Mouse (Mus musculus) stomach, embryonic 16.5 days (tissue): Measurements from ENCODE around the gene Card11. TPM values are rescaled to one million over a fixed set of nuclear protein-coding genes. Genes with fewer than 3 reads are reported as not detected.
A peak's percentile ranks its signal among the peaks of the same experiment; 100 is the strongest.

Experiments
- ATAC-seq: fragments of 200-750 bp; cut with Nextera tagmentation; 2 replicates; pipeline ENCODE4 v1.8.0; 2017; ENCODE audit warnings: moderate number of reproducible peaks, moderate TSS enrichment; ENCODE audit not compliant: insufficient read depth, low FRiP score
- H3K27ac ChIP-seq: fragments of 300-500 bp; sonication (generic); 2 replicates; pipeline ENCODE4 v1.5.1; 2014; ENCODE audit warnings: low read length
- H3K27me3 ChIP-seq: fragments of 300-500 bp; sonication (generic); 2 replicates; pipeline ENCODE4 v1.6.1; 2014; ENCODE audit warnings: low read length, control low read depth, mixed read lengths; ENCODE audit not compliant: control insufficient read depth, insufficient read depth
- H3K36me3 ChIP-seq: fragments of 300-500 bp; sonication (generic); 2 replicates; pipeline ENCODE4 v1.6.1; 2014; ENCODE audit warnings: low read length; ENCODE audit not compliant: control insufficient read depth, insufficient read depth
- H3K4me1 ChIP-seq: fragments of 300-500 bp; sonication (generic); 2 replicates; pipeline ENCODE4 v1.6.1; 2014; ENCODE audit warnings: low read length, control low read depth, mixed read lengths; ENCODE audit not compliant: control insufficient read depth, insufficient read depth
- H3K4me2 ChIP-seq: fragments of 300-500 bp; sonication (generic); 2 replicates; pipeline ENCODE4 v1.6.1; 2014; ENCODE audit warnings: low read depth, low read length, mixed read lengths
- H3K4me3 ChIP-seq: fragments of 300-500 bp; sonication (generic); replicated peaks from 2 replicates; pipeline ENCODE4 v1.5.1; 2014; ENCODE audit warnings: mild to moderate bottlenecking, low read length
- H3K9ac ChIP-seq: fragments of 300-500 bp; sonication (generic); 2 replicates; pipeline ENCODE4 v1.6.1; 2014; ENCODE audit warnings: low read length
- H3K9me3 ChIP-seq: fragments of 300-500 bp; sonication (generic); replicated peaks from 2 replicates; pipeline ENCODE4 v1.6.1; 2016; ENCODE audit warnings: low read length, control low read depth; ENCODE audit not compliant: control insufficient read depth
- WGBS: fragments of 180-500 bp; shearing (Covaris S2); extraction: QIAGEN DNeasy Blood & Tissue Kit; methylation state at CpG from one replicate; pipeline ENCODE4 v1.1.7; 2014; 5-methylcytosine and 5-hydroxymethylcytosine counted together
- polyA plus RNA-seq: library from polyadenylated mRNA; unstranded; fragments of >200 nt; fragmentation: Nextera tagmentation; extraction: Ambion mirVana; gene quantifications from 2 replicates; pipeline ENCODE4 v1.2.1, GENCODE M21; 2015

Card11 gene
- polyA plus RNA-seq, 1 experiment from 2014 or later: 0.37 TPM

- Histone ChIP-seq H3K27ac (no peak overlapping the region), H3K4me2 (no peak overlapping the region), H3K27me3 (no peaks in the 10 kb centered on the region), H3K4me3 (no peak overlapping the region), H3K9ac (no peak overlapping the region), H3K9me3 (no peaks in the 10 kb centered on the region), H3K4me1 (no peaks in the 10 kb centered on the region), H3K36me3 (no peaks in the 10 kb centered on the region)
- ATAC-seq: no peak
- 57% methylated on average over 11 of the region's 11 CpGs for WGBS
Measured at GRCm38 (mm10) chr5:140855909-140856530, 144.4 kb downstream of the Card11 start.

GRCm38 (mm10) chr5:140854700-140855099 is 145.7 kb downstream of the Card11 start:
- Histone ChIP-seq H3K4me3 (no peak overlapping the region), H3K27ac (no peak overlapping the region), H3K4me1 (no peaks in the 10 kb centered on the region), H3K9ac (no peak overlapping the region), H3K27me3 (no peaks in the 10 kb centered on the region), H3K4me2 (no peak overlapping the region), H3K36me3 (no peaks in the 10 kb centered on the region), H3K9me3 (no peaks in the 10 kb centered on the region)
- ATAC-seq: no peak
- 89% methylated on average over 4 of the region's 4 CpGs for WGBS

- H3K4me3 ChIP-seq: no peak overlapping the region
- ATAC-seq: no peak
- H3K9me3 ChIP-seq: no peaks in the 10 kb centered on the region
- H3K9ac ChIP-seq: no peak overlapping the region
- no peaks in the 10 kb centered on the region for H3K27me3 ChIP-seq
- H3K4me1 ChIP-seq: no peaks in the 10 kb centered on the region
- WGBS: 52% methylated on average over 5 of the region's 5 CpGs
- no peak overlapping the region for H3K27ac ChIP-seq
- no peak overlapping the region for H3K4me2 ChIP-seq
- H3K36me3 ChIP-seq: no peaks in the 10 kb centered on the region
Measured at GRCm38 (mm10) chr5:140853723-140854122, 146.7 kb downstream of the Card11 start.

- WGBS: 46% methylated on average over 12 of the region's 12 CpGs
- Histone ChIP-seq H3K9ac (no peak overlapping the region), H3K36me3 (no peaks in the 10 kb centered on the region), H3K4me2 (no peak overlapping the region), H3K27me3 (no peaks in the 10 kb centered on the region), H3K4me3 (no peak overlapping the region), H3K27ac (no peak overlapping the region), H3K4me1 (no peaks in the 10 kb centered on the region), H3K9me3 (no peaks in the 10 kb centered on the region)
- no peak for ATAC-seq
Measured at GRCm38 (mm10) chr5:140852435-140852996, 147.9 kb downstream of the Card11 start.

- no peak for ATAC-seq
- H3K4me2 ChIP-seq: no peak overlapping the region
- no peak overlapping the region for H3K9ac ChIP-seq
- 11% methylated on average over 5 of the region's 5 CpGs for WGBS
- H3K27me3 ChIP-seq: no peaks in the 10 kb centered on the region
- H3K4me1 ChIP-seq: no peaks in the 10 kb centered on the region
- no peak overlapping the region for H3K27ac ChIP-seq
- no peak overlapping the region for H3K4me3 ChIP-seq
- H3K36me3 ChIP-seq: no peaks in the 10 kb centered on the region
- H3K9me3 ChIP-seq: no peaks in the 10 kb centered on the region
Measured at GRCm38 (mm10) chr5:140847300-140847729, 153.1 kb downstream of the Card11 start.

GRCm38 (mm10) chr5:140841942-140842341 is 158.4 kb downstream of the Card11 start:
- H3K4me3 ChIP-seq: no peak overlapping the region
- H3K36me3 ChIP-seq: no peaks in the 10 kb centered on the region
- ATAC-seq: no peak
- no peak overlapping the region for H3K9ac ChIP-seq
- WGBS: 77% methylated on average over 4 of the region's 4 CpGs
- no peaks in the 10 kb centered on the region for H3K27me3 ChIP-seq
- H3K27ac ChIP-seq: no peak overlapping the region
- no peaks in the 10 kb centered on the region for H3K9me3 ChIP-seq
- H3K4me1 ChIP-seq: no peaks in the 10 kb centered on the region
- no peak overlapping the region for H3K4me2 ChIP-seq

GRCm38 (mm10) chr5:140831064-140831431 is 169.3 kb downstream of the Card11 start:
- Histone ChIP-seq H3K9me3 (no peaks in the 10 kb centered on the region), H3K9ac (no peak overlapping the region), H3K4me1 (peaks cover 28% of the 10 kb centered on the region), H3K4me2 (peak overlapping the region; percentile 45), H3K4me3 (peak overlapping the region; percentile 21), H3K36me3 (no peaks in the 10 kb centered on the region), H3K27me3 (no peaks in the 10 kb centered on the region), H3K27ac (no peak overlapping the region)
- WGBS: 81% methylated on average over 8 of the region's 8 CpGs
- no peak for ATAC-seq

GRCm38 (mm10) chr5:140830314-140831063 is 169.9 kb downstream of the Card11 start, which contains the start of gene Gna12:
Gene Gna12, minus strand, starts transcription at chr5:140830431.
- under 1% methylated on average over 41 of the region's 49 CpGs for WGBS
- H3K36me3 ChIP-seq: no peaks in the 10 kb centered on the region
- peak; percentile 98 for ATAC-seq
- H3K9ac ChIP-seq: peak within 1 kb of the TSS; percentile 94
- peak within 1 kb of the TSS; percentile 89 for H3K4me3 ChIP-seq
- H3K27me3 ChIP-seq: no peaks in the 10 kb centered on the region
- peak within 1 kb of the TSS; percentile 95 for H3K4me2 ChIP-seq
- H3K9me3 ChIP-seq: no peaks in the 10 kb centered on the region
- peaks cover 28% of the 10 kb centered on the region for H3K4me1 ChIP-seq
- peak within 1 kb of the TSS; percentile 66 for H3K27ac ChIP-seq

GRCm38 (mm10) chr5:140829911-140830294 is 170.5 kb downstream of the Card11 start:
- under 1% methylated on average over 58 of the region's 58 CpGs for WGBS
- Histone ChIP-seq H3K4me3 (peak overlapping the region; percentile 89), H3K4me2 (peak overlapping the region; percentile 95), H3K36me3 (no peaks in the 10 kb centered on the region), H3K27me3 (no peaks in the 10 kb centered on the region), H3K9ac (peak overlapping the region; percentile 94), H3K9me3 (no peaks in the 10 kb centered on the region), H3K27ac (peak overlapping the region; percentile 66), H3K4me1 (peaks cover 28% of the 10 kb centered on the region)
- ATAC-seq: peak; percentile 6; the same call in 1 of the 2 replicates
